Mouse (Mus musculus) erythroblast, embryonic 14.5 days (primary cell): Measurements from ENCODE around the gene Slk. TPM values are rescaled to one million over a fixed set of nuclear protein-coding genes. Genes with fewer than 3 reads are reported as not detected.

Source experiments
- H3K27me3 ChIP-seq: 2 replicates; pipeline ENCODE4 v1.6.1; 2012; ENCODE audit warnings: inconsistent platforms; ENCODE audit not compliant: control insufficient read depth
- H3K36me3 ChIP-seq: 2 replicates; pipeline ENCODE4 v1.6.1; 2012; ENCODE audit warnings: mild to moderate bottlenecking, inconsistent platforms; ENCODE audit not compliant: control insufficient read depth
- H3K4me1 ChIP-seq: 2 replicates; pipeline ENCODE4 v1.6.1; 2012; ENCODE audit warnings: inconsistent platforms; ENCODE audit not compliant: control insufficient read depth
- H3K4me3 ChIP-seq: replicated peaks from 2 replicates; pipeline ENCODE3; 2012; ENCODE audit warnings: moderate library complexity, mild to moderate bottlenecking, inconsistent platforms
- H3K9me3 ChIP-seq: 2 replicates; pipeline ENCODE4 v1.6.1; 2012; ENCODE audit warnings: low read length, inconsistent platforms, mixed read lengths; ENCODE audit not compliant: control insufficient read depth
- GATA1 ChIP-seq: IDR thresholded peaks from 2 replicates; pipeline ENCODE4 v1.6.1; 2012; ENCODE audit warnings: low read length, inconsistent platforms, mixed read lengths
- TAL1 ChIP-seq: IDR thresholded peaks from 3 replicates; pipeline ENCODE4 v1.6.1; 2012; ENCODE audit warnings: low read length, inconsistent platforms, mixed read lengths
- polyA plus RNA-seq: library from polyadenylated mRNA; stranded (reverse); fragments of >175 nt; gene quantifications from 2 replicates; pipeline ENCODE4 v1.2.3, GENCODE M21; 2012

Slk gene
- polyA plus RNA-seq, 1 experiment, result 1.1 TPM

- no peaks in the 10 kb centered on the region for H3K4me1 ChIP-seq
- H3K9me3 ChIP-seq, result no peaks in the 10 kb centered on the region
- no peaks in the 10 kb centered on the region for H3K27me3 ChIP-seq
- H3K36me3 ChIP-seq, result peaks cover 85% of the 10 kb centered on the region
- TF ChIP-seq GATA1 (no peak), TAL1 (no peak)
- H3K4me3 ChIP-seq, result no peak overlapping the region
These were observed 64.4 kb downstream of the Slk start for GRCm38 (mm10) chr19:47643910-47644309.

DNA sequence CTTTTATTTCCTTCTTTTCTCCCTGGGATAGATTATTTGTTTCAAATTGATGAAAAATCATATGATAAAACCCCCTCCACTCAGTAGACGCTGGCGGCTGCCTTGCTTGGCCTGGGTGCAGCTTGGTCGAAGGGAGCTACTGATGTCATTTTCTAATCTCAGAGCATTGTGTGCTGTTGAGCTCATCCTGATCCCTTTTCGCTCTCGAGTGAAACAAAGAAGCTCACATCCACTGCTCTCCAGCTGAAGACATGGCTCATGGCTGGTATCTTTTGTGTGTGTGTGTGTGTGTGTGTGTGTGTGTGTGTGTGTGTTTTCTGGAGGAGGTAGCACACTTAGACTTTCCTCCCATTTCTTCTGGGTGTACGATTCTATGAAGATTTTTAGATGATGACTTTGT, 66.1 kb downstream of the Slk start:
- TF ChIP-seq TAL1, result no peak
- no peak for TF ChIP-seq GATA1
- Histone ChIP-seq H3K4me1 (no peaks in the 10 kb centered on the region), H3K27me3 (no peaks in the 10 kb centered on the region), H3K4me3 (no peak overlapping the region), H3K9me3 (no peaks in the 10 kb centered on the region), H3K36me3 (peaks cover 69% of the 10 kb centered on the region)

DNA sequence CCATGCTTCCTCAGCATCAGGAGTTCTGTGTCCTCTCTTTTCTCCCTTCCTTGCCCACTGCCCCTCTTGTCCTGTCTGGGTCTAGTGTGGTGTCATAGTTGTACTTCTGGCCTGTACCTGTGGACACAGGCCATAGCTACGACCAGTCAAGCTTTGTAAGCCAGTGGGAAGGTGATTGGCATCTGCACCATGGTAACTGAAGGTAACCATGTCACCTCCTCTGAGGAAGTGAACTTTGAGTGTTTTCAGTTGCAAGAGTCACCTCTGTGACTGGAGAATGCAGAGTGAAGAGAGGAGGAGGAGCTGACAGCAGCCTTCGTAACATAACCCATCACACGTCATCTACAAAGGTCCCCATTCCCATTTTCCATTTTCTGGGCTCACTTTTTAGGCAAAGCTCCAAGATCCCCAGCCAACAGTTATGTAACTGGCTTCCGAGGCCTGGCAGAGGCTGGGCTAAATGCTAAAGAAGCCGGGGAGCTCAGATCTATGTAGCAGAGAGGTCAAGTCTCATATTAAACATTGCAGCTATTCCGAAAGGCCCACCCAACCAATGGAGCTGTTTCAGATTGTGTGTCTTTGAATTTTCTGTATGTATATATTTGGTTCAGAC, 67.1 kb downstream of the Slk start:
- Histone ChIP-seq H3K27me3 (no peaks in the 10 kb centered on the region), H3K4me1 (no peaks in the 10 kb centered on the region), H3K4me3 (no peak overlapping the region), H3K36me3 (peaks cover 58% of the 10 kb centered on the region), H3K9me3 (no peaks in the 10 kb centered on the region)
- no peak for TF ChIP-seq TAL1
- TF ChIP-seq GATA1, result no peak

- Histone ChIP-seq H3K27me3 (no peaks in the 10 kb centered on the region), H3K36me3 (peaks cover 38% of the 10 kb centered on the region), H3K4me3 (no peak overlapping the region), H3K9me3 (no peaks in the 10 kb centered on the region), H3K4me1 (no peaks in the 10 kb centered on the region)
- TF ChIP-seq GATA1 (no peak), TAL1 (no peak)
These were observed 69.6 kb downstream of the Slk start for GRCm38 (mm10) chr19:47649071-47649470.

DNA sequence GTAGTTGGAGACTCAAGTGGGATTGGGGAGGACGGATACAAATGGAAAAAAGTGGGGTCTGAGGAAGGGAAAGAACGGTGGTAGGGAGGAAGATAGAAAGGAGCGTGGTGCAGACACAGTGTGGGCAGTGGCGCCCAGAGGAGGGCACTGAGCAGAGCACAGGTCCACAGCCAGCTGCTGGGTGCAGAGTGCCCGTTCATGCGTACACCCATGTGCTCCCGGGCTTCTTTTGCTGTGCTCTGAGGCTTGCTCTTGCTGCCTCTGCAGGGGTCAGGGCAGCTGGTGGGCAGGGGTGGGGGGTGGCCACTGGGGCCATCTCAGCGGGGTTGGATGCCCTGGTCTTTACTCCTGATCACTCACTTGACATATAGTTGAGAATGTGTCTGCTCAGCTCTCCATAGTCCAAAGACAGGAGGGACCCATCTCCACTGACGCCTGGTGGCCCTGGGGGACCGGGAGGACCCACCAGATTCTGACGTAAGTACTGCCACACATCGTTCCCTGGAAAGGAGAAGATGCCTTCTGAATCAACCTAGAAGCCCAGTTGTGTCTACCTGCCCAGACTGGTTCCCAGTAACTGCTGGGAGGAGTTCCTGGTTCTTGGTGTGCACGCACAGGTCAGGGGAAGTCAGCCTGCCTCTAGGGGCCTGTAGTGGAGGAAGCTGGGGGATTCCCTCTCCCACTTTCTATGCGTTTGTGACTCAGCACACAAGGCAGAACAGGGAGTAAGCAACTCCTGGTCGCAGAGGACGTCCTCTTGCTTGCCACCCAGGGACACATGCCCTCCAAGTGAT, 71.1 kb downstream of the Slk start:
- Histone ChIP-seq H3K4me3 (no peak overlapping the region), H3K36me3 (peaks cover 26% of the 10 kb centered on the region), H3K4me1 (no peaks in the 10 kb centered on the region), H3K9me3 (no peaks in the 10 kb centered on the region), H3K27me3 (no peaks in the 10 kb centered on the region)
- TF ChIP-seq GATA1, result no peak
- TF ChIP-seq TAL1, result no peak

DNA sequence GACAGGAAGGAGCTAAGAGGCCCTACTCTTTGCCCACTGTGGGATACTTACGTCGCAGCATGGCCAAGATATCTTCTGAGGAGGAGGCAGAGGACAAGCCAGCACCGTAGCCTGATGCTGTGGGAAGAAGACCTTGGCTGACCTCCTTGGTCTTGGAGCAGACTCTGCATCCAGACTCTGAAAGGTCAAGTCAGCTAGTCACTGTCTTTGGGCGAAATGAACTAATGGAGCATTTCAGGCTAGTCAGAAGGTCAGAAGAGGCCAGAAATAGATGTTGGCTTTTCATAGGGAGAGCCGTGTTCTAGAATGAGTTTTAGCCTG, 71.6 kb downstream of the Slk start:
- TF ChIP-seq TAL1, result no peak
- no peak for TF ChIP-seq GATA1
- Histone ChIP-seq H3K4me1 (no peaks in the 10 kb centered on the region), H3K27me3 (no peaks in the 10 kb centered on the region), H3K9me3 (no peaks in the 10 kb centered on the region), H3K4me3 (no peak overlapping the region), H3K36me3 (peaks cover 24% of the 10 kb centered on the region)

GRCm38 (mm10) chr19:47652255-47652654, 72.8 kb downstream of the Slk start:
- H3K4me1 ChIP-seq, result no peaks in the 10 kb centered on the region
- H3K36me3 ChIP-seq, result peaks cover 14% of the 10 kb centered on the region
- H3K4me3 ChIP-seq, result no peak overlapping the region
- no peaks in the 10 kb centered on the region for H3K9me3 ChIP-seq
- H3K27me3 ChIP-seq, result no peaks in the 10 kb centered on the region
- TF ChIP-seq TAL1 (no peak), GATA1 (no peak)

GRCm38 (mm10) chr19:47653173-47653572, 73.7 kb downstream of the Slk start:
- TF ChIP-seq TAL1, result no peak
- no peak for TF ChIP-seq GATA1
- Histone ChIP-seq H3K4me1 (no peaks in the 10 kb centered on the region), H3K27me3 (no peaks in the 10 kb centered on the region)

DNA sequence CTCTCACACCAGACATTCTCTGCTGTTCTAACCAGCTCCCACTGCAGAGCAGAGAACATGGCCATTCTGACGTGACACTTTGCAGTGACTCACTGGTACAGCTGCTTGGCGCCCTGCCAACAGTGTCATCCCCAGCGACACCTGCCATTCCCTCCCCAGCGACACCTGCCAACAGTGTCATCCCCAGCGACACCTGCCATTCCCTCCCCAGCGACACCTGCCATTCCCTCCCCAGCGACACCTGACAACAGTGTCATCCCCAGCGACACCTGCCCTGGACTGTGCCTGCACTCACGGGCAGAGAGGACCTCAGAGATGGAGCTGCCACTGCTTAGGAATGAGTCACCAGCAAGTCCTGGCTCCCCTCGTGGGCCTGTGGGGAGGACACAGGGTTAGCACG, 75.4 kb downstream of the Slk start:
- no peaks in the 10 kb centered on the region for H3K9me3 ChIP-seq
- no peaks in the 10 kb centered on the region for H3K4me1 ChIP-seq
- no peaks in the 10 kb centered on the region for H3K27me3 ChIP-seq
- no peaks in the 10 kb centered on the region for H3K36me3 ChIP-seq
- no peak for TF ChIP-seq GATA1
- no peak for TF ChIP-seq TAL1
- H3K4me3 ChIP-seq, result no peak overlapping the region

More at GRCm38 (mm10) chr19:47653173-47653572, 73.7 kb downstream of the Slk start:
- peaks cover 5% of the 10 kb centered on the region for H3K36me3 ChIP-seq
- H3K4me3 ChIP-seq, result no peak overlapping the region
- H3K9me3 ChIP-seq, result no peaks in the 10 kb centered on the region
